Mouse (Mus musculus) frontal cortex, adult (tissue): Measurements from ENCODE around the gene Tmem258.
"Not testable (repeated sequence)": the region's sequence is repeated elsewhere in the genome, so short reads cannot be mapped to it uniquely, and the experiment has no call there.

Source experiments
- ATAC-seq: cut with Nextera tagmentation; 2 replicates; pipeline ENCODE4 v1.9.2; 2017; ENCODE audit warnings: mild to moderate bottlenecking, moderate library complexity, mixed read lengths; ENCODE audit not compliant: low TSS enrichment

The Tmem258 gene

DNA sequence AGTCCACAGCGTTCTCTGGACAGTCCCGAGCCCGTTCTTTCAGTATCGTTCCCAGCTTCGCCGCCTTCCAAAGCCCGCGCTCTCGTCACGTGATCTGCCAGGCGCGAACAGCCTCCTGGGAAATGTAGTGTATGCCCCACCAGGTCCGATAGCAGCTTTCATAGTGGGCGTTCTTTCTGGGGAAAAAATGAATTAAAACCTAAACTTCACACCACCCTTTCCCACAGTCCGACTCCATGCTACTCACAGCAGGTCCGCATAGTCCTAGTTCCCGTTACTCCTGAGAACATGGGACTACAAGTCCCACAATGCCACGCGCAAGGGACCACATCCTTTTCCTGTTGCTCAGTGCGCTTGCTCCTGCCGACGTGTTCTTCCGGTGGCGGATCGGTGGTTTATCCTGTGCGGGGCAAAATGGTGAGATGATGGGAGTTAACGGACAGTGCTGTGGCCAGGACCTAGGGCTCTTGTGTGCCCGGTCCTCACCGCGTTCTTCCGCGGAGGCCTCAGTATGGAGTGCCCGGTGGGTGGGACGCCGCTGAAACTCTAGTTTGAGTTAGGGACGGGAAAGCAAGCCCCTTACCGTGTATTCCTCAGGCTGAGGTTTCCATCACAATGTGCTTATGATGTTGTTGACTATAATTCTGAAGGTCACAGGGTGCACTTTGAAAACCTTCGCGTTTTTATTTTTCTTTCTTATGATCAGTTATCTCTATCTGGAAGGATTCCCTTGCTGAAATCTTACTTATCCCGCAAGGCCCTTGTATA lies at the start of gene Tmem258, which contains the start of gene Fen1:
Gene Tmem258, plus strand, starts transcription at position 167 of the 768 bp plus-strand sequence.
Gene Fen1, minus strand, starts transcription at position 322 of the 768 bp plus-strand sequence.
- peak; percentile 94 for ATAC-seq

DNA sequence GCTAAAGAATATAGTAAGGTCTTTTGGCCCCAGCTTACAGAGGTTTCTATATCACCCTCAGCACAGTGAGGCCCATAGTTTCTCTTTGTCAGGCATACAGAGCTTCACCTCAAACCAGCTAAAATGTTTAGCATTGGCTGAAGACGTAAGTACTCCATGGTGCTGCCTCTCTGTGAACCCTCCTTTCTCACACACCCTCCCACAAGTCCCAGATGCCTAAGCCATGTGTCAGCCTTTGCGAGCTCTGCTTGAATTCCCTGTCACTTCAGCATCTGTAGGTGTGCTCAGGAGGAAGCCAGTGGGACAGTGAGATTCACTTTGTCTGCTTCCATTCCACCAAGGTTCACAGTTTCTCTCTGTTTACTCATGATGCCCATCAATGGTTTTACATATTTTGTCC lies 46.1 kb upstream of the Tmem258 start:
- ATAC-seq: peak; percentile 52; the same call in 1 of the 2 replicates

DNA sequence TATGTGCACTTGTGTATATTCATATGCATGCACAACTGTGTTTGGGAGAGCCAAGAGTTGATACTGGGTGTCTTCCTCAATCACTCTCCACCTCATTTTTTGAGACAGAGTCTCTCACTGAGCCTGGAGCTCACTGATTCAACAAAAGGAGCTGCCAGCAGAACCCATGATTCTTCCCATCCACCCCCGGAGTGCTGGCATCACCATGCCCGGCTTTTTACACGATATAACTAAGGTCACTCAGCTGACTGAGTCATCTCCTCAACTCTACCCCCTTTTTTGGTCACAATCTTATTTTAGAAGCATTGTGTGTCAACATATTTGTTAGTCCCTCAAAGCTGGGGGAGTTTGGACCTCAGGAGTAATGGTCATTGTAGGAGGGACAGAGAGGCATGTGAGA lies 39.9 kb upstream of the Tmem258 start:
- ATAC-seq: no peak

DNA sequence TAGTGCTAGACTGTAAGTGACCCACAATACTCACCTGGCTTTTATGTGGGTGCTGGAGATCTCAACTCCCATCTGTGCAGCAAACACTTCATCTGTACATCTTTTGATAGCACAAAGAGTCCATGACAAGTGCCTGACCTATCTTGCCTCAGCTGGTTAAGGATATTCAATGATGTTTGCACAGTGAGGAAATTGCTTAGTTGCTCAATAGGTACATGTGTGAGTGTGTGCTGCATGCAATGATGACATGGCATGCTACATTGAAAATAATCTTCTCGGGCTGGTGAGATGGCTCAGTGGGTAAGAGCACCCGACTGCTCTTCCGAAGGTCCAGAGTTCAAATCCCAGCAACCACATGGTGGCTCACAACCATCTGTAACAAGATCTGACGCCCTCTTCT lies 37.9 kb upstream of the Tmem258 start:
- not testable (repeated sequence) for ATAC-seq

DNA sequence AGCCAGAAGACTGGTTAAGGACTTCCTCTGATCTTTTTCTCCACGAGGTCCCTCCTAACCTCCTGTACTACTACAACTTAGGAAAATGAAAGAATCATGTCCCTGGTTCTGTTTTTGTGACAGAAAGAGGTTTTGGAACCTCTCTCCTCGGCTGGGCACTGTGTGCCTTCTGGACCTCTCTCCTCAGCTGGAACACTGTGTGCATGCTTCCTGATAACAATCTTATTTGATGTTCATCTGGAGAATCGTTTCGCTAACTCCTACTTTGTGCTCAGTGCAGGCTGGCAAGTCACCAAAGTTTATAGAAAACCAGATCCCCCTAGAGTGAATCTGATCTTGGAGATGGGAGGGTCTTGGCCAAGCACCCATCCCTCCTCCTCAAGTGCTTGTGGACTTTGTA lies 36.7 kb upstream of the Tmem258 start:
- ATAC-seq: no peak

DNA sequence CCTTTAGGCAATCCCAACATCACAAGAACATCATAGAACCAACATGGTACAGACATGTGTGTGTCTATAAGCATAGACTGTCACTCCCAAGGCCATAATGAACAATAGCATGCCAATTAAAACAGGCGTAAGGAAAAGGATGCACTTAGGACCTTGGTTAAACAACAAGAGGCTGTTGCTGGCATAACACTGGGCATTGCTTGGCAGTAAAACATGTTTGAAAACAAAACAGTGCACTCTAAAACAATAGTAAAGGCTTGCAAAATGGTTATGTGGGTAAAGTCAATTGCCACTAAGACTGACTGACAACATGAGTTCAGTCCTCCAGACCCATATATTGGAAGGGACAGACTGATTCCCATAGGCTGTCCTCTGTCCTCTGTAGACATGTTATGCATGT lies 35.9 kb upstream of the Tmem258 start:
- no peak for ATAC-seq

DNA sequence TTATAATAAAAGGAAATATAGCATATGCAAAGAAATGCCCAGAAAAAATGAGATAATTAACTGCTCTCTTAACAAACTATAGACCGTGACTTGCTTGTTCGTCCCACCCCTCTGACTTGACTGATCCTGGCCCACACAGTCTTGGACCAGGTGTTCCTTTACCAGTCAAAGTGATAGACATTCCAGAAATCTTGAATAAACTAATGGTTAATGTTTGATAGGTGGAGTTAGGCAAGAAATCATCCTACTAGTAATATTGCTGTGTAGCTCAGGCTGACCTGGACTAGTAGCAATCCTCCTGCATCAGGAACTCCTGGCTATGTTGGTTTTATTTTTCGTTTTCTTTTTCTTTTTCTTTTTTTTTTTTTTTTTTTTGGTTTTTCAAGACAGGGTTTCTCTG lies 35.4 kb upstream of the Tmem258 start:
- no peak for ATAC-seq

DNA sequence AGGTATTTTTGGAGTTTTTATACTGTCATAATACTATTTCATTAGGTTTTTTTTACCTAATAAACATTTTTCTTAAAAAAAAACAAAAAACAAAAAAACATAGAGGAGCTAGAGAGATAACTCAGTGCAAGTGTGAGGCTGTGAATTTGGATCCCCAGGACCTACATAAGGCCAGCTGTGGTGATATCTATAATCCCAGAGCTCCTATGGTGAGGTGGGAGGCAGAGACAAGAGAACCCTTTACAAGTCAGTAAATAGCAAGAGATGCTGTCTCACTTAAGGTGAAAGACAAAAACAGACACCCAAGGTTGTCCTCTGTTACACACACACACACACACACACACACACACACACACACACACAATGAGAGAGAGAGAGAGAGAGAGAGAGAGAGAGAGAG lies 34.6 kb upstream of the Tmem258 start:
- ATAC-seq: no peak

DNA sequence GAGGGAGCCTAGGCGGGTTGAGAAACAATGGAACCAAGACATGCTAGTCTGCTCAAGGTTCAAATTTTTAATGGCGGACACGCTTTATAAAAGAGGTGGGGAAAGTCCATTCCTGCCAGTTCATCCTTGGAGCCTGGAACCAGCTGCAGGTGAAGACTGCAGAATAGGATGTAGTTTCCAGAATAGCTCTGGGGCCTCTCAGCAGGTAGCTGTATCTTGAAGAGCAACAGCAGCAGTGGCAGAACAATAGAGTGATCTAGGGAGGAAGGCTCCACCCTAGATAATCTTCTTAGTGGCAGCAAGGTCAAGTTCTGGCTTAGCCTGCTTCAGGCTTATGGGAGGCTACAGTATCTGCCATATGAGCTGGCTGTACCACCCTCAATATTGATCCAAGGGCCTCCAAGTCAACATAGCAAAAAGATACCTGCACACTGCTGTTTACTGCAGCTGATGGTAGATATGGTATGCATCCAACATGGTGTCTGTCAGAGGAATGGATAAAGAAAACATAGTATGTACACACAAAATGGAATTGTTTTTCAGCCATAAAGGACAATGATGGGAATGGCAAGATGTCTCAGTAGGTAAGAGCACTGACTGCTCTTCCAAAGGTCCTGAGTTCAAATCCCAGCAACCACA lies 34.0 kb upstream of the Tmem258 start:
- ATAC-seq: not testable (repeated sequence)

DNA sequence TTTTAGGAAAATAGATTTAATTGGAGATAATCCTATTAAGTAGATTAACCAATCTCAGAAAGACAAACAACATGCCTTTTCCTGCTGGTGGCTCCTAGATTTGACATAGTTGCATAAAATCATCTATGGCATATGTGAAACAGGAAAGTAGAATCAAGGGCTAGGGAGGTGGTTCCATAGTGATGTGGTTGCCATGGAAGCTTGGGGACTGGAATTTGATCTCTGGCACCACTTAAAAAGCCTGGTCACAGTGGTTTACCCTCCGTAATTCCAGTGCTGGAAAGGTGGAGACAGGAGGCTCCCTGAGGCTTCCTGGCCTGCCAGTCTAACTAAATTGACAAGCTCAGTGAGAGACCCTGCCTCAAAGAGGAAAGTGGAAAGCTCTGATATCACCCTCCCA lies 33.3 kb upstream of the Tmem258 start:
- ATAC-seq: no peak

DNA sequence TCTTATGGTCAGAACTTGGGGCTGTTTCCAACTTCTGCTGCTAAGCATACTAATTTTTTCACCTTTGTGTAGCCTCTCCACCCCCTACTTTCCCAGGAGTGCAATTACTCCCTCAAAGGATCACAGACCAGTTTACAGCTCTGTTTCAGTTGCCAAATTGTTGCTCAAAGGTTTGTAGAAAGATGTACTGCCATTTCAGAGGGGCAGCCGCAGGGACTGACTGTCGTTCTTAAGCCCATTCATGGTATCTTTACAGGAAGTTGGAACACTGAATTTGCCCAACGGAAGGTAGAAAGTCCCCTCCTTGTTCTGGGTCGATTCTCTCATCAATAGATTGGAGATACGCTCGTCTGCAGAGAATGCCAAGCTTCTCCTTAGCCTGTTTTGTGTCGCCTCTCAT lies 32.5 kb upstream of the Tmem258 start:
- no peak for ATAC-seq

DNA sequence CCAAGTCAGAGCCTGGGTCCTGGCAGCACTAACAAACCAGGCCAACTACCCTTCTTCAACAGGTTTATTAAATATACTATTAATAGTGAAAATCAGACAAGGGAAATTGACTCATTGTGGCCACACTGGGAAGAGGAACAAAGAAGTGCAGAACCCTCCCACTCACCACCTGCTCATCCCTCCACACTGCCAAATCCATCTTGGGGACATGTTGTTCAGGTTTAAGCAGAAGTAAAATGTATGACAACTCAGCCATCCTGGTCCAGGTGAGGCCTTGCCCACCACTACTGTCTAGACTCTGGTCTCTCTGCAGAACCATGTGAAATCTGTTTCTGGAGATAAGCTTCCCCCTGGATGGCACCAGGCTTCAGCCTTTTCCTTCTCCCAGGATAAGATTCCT lies 32.0 kb upstream of the Tmem258 start:
- ATAC-seq: peak; percentile 57

DNA sequence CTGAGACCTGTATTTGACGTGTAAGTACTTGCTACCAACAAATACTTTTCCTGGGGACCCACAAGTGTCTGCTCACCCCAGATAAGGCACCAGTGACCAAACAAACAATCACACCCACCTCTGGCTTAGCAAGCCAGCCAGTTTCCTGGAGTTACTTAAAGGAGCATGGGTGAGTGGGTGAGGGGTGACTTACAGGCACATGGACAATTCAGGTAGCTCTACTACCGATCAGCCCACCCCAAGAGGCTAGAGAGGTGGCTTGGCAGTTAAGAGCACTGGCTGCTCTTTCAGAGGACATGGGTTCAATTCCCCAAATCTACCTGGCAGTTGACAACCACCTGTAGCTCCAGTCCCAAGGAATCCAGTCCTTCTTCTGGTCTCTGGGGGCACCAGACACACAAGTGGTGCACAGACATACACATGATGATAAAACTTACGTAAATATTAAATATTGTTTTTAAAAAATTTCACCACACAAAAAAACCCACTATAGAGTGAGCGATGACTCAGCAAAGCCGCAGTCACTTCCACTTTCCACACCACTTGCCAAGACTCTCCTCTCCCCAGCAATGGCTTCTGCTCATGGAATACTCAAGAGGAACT lies 30.6 kb upstream of the Tmem258 start:
- no peak for ATAC-seq

DNA sequence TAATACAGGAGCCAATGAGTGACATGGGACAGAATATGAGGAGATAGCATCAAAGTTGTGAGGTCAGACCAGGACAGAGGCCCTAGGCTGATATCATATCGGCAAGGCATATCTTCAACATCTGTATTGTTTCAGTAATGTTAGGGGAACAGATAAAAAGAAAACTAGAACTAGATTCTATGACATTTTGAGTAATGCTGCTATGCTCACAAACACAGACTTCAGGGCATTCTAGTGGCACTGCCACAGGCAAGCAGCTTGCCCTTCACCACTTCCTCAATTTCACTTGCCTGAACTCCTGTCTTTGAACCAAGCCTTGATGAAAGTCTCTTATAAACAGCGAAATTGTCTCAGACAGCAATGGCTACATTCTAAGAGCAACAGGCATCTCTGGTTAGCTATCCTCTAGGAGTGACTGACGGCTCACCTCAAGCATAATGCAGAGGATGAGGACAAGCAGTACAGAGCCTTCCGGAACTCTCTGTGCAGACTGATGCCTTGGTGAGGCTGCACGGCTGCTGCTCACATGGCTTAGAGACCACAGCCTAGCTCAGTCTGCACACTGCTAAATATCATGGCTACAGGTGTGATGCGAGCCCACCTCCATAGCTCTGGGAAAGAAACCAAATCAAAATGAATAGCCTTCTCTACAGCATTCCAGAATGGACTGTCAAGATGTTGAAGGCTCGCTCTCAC lies 29.8 kb upstream of the Tmem258 start:
- no peak for ATAC-seq

DNA sequence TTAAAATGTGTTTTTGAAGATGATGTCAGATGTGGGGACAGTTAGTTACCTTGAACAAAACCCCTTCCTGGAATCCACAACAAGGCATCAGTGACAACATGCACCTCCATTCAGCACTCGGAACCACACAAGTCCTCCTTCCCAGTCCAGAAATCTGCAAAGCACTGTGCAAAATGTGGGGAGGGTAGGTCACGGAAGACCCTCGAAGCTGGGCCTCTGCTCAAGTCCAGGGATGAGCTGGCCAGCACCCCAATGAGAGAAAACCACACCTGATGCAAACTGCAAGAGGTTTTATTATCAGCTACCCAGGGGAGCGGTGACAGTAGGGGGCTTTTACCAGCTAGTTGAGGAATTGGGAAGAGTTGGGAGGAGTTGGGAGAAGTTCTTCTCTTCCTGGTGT lies 28.9 kb upstream of the Tmem258 start:
- ATAC-seq: no peak

DNA sequence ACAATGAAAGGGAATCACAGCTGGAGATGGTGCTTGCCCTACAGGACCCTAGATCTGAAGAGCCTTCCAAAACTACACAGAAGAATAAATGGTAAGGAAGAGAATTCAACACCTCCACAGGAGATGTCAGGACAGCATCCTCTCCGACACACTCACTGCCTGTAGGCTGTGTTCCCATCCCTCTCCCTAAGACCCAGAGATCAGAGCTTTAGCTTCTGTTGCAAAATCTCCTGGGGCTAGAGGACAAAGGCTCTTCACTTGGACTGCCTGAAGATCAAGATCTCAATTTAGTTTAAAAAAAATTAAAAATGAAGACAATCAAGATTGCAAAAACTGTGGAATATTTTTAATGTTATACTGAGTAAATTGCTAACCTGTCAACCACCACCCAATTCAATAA lies 27.3 kb upstream of the Tmem258 start:
- ATAC-seq: no peak

DNA sequence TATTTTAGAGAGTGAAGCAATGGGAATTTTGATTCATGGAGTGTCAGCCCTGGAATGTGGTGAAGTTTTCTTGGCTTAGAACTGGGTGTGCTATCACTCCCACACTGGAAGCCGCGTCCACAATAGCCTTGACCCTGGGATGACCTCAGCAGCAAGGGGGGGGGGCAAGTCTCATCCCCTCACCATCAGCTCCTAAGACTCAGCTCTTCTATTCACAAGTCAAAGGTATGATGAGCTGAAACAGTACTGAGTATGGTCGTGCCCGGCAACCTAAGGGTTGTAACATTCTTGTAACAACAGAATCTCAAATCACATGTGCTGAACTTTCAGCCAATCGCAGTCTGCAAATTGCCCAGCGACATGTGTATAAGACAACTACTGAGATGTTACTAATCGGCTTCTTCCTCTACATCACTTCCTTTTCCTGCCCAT lies 26.9 kb upstream of the Tmem258 start:
- ATAC-seq: no peak

DNA sequence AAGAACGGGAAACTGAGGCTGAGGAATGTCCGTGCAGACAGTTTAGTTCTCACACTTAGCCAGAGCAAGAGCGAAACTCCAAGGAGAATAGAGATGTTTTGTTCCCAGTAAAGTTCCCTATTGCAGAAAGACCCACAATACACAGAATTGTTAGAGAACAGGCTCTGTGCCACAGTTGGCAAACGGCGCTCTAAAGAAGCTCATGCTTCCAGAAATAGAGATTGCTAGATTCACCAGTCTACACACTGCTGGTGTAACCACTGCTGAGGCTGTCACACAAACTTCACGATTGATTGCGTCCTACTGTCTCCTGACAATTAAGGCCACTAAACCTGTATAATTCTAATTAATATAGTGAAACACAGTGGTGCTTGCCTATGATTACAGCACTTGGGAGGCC lies 22.6 kb upstream of the Tmem258 start:
- no peak for ATAC-seq

DNA sequence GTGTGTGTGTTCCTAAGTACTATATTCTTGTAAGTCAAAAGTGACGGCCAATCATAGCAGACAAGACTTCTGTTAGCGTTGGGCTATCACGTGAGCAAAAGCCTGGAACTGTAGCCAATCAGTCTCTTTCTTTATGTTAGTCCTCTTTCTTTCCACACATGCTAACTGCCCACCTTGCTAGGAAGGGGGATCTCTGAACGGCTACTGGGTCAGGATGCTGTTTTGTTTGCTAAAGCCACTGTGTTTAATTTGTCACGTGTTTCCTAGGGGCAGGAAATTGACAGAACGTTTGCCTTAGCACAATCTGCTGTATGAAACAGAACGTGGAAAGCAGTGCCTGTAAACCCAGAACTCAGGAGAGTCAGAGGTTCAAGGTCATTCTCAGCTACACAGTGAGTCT lies 21.7 kb upstream of the Tmem258 start:
- ATAC-seq: no peak

DNA sequence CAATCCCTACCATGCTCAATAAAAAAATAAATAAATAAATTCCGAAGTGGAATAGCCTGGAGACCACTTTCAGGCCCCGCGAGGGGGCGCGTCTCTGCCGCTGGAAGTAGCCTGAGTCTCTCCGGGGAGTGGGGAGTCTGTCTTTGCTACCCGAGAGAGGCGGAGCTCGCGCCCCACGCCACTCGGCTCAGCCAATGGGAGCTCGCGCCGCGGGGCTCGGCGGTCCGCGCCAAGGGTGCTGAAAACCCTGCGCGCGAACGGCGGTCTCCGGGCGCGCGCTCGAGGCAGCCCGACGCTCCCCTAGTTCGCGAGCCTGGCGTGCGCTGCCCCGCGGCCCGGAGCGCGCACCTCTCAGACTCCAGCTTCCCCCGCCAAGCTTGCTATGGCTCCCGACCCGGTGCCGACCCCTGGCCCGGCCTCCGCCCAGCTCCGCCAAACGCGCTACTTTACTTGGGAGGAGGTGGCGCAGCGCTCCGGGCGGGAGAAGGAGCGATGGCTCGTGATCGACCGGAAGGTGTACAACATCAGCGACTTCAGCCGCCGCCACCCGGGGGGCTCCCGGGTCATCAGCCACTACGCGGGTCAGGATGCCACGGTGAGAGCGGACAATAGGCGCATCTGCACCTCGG lies 21.0 kb upstream of the Tmem258 start, which contains the start of gene Fads1:
Gene Fads1, plus strand, starts transcription at position 219 of the 629 bp plus-strand sequence.
- ATAC-seq: peak; percentile 94

DNA sequence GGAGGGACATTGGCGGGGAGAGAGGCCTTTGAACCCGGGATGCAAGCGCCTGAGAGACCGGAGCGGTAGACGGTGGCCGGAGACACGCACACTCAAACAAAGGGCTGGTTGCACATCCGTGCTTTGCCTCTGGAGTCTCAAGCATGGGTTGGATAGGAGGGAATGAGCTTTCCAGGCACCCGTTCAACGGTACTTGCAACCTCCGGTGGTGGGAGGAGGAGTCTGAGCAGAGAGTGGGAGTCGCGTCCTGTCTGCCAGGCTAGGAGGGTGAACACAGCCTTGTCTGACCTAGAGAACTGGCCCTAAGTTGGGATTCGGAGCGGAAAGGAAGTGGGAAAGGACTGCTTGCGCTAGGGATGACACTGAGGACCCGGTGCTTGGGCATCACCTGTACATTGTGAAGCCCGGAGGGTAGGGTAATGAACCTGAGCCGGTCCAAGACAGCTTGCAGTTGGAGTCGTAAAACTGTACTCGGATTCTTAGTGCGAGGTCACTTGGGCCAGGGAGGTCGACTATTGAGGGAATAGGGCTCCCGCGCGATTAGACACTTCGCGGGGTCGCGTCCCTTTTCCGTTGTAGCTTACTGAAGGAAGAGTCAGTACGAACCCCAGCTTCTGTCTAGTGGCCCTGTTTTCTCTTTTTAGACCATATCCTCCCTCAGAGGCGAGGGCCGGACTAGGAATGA lies 20.4 kb upstream of the Tmem258 start:
- peak; percentile 80 for ATAC-seq
